Mouse (Mus musculus): ENCODE data around the gene Vps18. TPM values are rescaled to one million over a fixed set of nuclear protein-coding genes. Genes with fewer than 3 reads are reported as not detected.

Vps18 gene
- polyA plus RNA-seq, 1 experiment from 2014 or later = 18.8 TPM

- Histone ChIP-seq H3K9ac (ENCODE audit: low read length) (peak overlapping the region; percentile 56), H3K4me3 (ENCODE audit: low read length) (peak overlapping the region; percentile 64), H3K4me1 (replicated peaks; ENCODE audit: control insufficient read depth, insufficient read depth, low read length) (peaks cover 52% of the 10 kb centered on the region), H3K4me2 (ENCODE audit: low read depth, low read length) (peak overlapping the region; percentile 91), H3K36me3 (ENCODE audit: control insufficient read depth, insufficient read depth, low read length) (no peaks in the 10 kb centered on the region), H3K9me3 (ENCODE audit: control insufficient read depth, low read length) (no peaks in the 10 kb centered on the region), H3K27ac (ENCODE audit: low read length) (no peak overlapping the region), H3K27me3 (ENCODE audit: control insufficient read depth, insufficient read depth, low read depth, low read length) (peaks cover 64% of the 10 kb centered on the region)
- ATAC-seq (ENCODE audit: low read depth) = no peak
- WGBS = 11% methylated on average over 32 of the region's 32 CpGs
Measured at GRCm38 (mm10) chr2:119323866-119324575, 35.5 kb downstream of the Vps18 start.

GRCm38 (mm10) chr2:119324576-119325318, 36.2 kb downstream of the Vps18 start:
- Histone ChIP-seq H3K9ac (ENCODE audit: low read length) (peak overlapping the region; percentile 56), H3K4me1 (replicated peaks; ENCODE audit: control insufficient read depth, insufficient read depth, low read length) (peaks cover 56% of the 10 kb centered on the region), H3K27ac (ENCODE audit: low read length) (peak overlapping the region; percentile 10), H3K4me3 (ENCODE audit: low read length) (peak overlapping the region; percentile 64), H3K36me3 (ENCODE audit: control insufficient read depth, insufficient read depth, low read length) (no peaks in the 10 kb centered on the region), H3K27me3 (ENCODE audit: control insufficient read depth, insufficient read depth, low read depth, low read length) (peaks cover 64% of the 10 kb centered on the region), H3K4me2 (ENCODE audit: low read depth, low read length) (peak overlapping the region; percentile 91), H3K9me3 (ENCODE audit: control insufficient read depth, low read length) (no peaks in the 10 kb centered on the region)
- ATAC-seq (ENCODE audit: low read depth) = peak; percentile 59
- under 1% methylated on average over 31 of the region's 32 CpGs for WGBS

GRCm38 (mm10) chr2:119325568-119326143, 37.1 kb downstream of the Vps18 start, which contains the start of gene Dll4:
Gene Dll4, plus strand, starts transcription at chr2:119325784.
- Histone ChIP-seq H3K4me2 (ENCODE audit: low read depth, low read length) (peak within 1 kb of the TSS; percentile 91), H3K27ac (ENCODE audit: low read length) (peak within 1 kb of the TSS; percentile 59), H3K4me3 (ENCODE audit: low read length) (peak within 1 kb of the TSS; percentile 64), H3K36me3 (ENCODE audit: control insufficient read depth, insufficient read depth, low read length) (no peaks in the 10 kb centered on the region), H3K27me3 (ENCODE audit: control insufficient read depth, insufficient read depth, low read depth, low read length) (peaks cover 61% of the 10 kb centered on the region), H3K9me3 (ENCODE audit: control insufficient read depth, low read length) (no peaks in the 10 kb centered on the region), H3K4me1 (replicated peaks; ENCODE audit: control insufficient read depth, insufficient read depth, low read length) (peaks cover 63% of the 10 kb centered on the region), H3K9ac (ENCODE audit: low read length) (peak within 1 kb of the TSS; percentile 70)
- ATAC-seq (ENCODE audit: low read depth) = peak; percentile 73
- under 1% methylated on average over 31 of the region's 33 CpGs for WGBS

GRCm38 (mm10) chr2:119326161-119327101, 37.9 kb downstream of the Vps18 start:
- no peak for ATAC-seq (ENCODE audit: low read depth)
- H3K36me3 ChIP-seq (ENCODE audit: control insufficient read depth, insufficient read depth, low read length) = no peaks in the 10 kb centered on the region
- H3K4me3 ChIP-seq (ENCODE audit: low read length) = peak overlapping the region; percentile 64
- H3K4me2 ChIP-seq (ENCODE audit: low read depth, low read length) = peak overlapping the region; percentile 91
- WGBS = under 1% methylated on average over 58 of the region's 61 CpGs
- no peaks in the 10 kb centered on the region for H3K9me3 ChIP-seq (ENCODE audit: control insufficient read depth, low read length)
- H3K9ac ChIP-seq (ENCODE audit: low read length) = peak overlapping the region; percentile 70
- H3K4me1 ChIP-seq (replicated peaks; ENCODE audit: control insufficient read depth, insufficient read depth, low read length) = peaks cover 63% of the 10 kb centered on the region
- H3K27ac ChIP-seq (ENCODE audit: low read length) = peak overlapping the region; percentile 59
- peaks cover 53% of the 10 kb centered on the region for H3K27me3 ChIP-seq (ENCODE audit: control insufficient read depth, insufficient read depth, low read depth, low read length)

GRCm38 (mm10) chr2:119327102-119327480, 38.6 kb downstream of the Vps18 start:
- ATAC-seq (ENCODE audit: low read depth) = peak; percentile 13; the same call in 1 of the 2 replicates
- peaks cover 56% of the 10 kb centered on the region for H3K4me1 ChIP-seq (replicated peaks; ENCODE audit: control insufficient read depth, insufficient read depth, low read length)
- H3K4me3 ChIP-seq (ENCODE audit: low read length) = peak overlapping the region; percentile 64
- peak overlapping the region; percentile 91 for H3K4me2 ChIP-seq (ENCODE audit: low read depth, low read length)
- no peaks in the 10 kb centered on the region for H3K9me3 ChIP-seq (ENCODE audit: control insufficient read depth, low read length)
- H3K9ac ChIP-seq (ENCODE audit: low read length) = peak overlapping the region; percentile 70
- H3K36me3 ChIP-seq (ENCODE audit: control insufficient read depth, insufficient read depth, low read length) = no peaks in the 10 kb centered on the region
- WGBS = under 1% methylated on average over 30 of the region's 30 CpGs
- H3K27ac ChIP-seq (ENCODE audit: low read length) = peak overlapping the region; percentile 59; the same call in 1 of the 2 replicates
- peaks cover 46% of the 10 kb centered on the region for H3K27me3 ChIP-seq (ENCODE audit: control insufficient read depth, insufficient read depth, low read depth, low read length)

GRCm38 (mm10) chr2:119327942-119328526, 39.5 kb downstream of the Vps18 start:
- Histone ChIP-seq H3K4me2 (ENCODE audit: low read depth, low read length) (peak overlapping the region; percentile 91), H3K9me3 (ENCODE audit: control insufficient read depth, low read length) (no peaks in the 10 kb centered on the region)
- WGBS = 24% methylated on average over 11 of the region's 11 CpGs

GRCm38 (mm10) chr2:119328546-119328945, 40.0 kb downstream of the Vps18 start:
- Histone ChIP-seq H3K27me3 (ENCODE audit: control insufficient read depth, insufficient read depth, low read depth, low read length) (peaks cover 36% of the 10 kb centered on the region), H3K4me3 (ENCODE audit: low read length) (peak overlapping the region; percentile 64), H3K4me1 (replicated peaks; ENCODE audit: control insufficient read depth, insufficient read depth, low read length) (peaks cover 47% of the 10 kb centered on the region), H3K9me3 (ENCODE audit: control insufficient read depth, low read length) (no peaks in the 10 kb centered on the region), H3K4me2 (ENCODE audit: low read depth, low read length) (peak overlapping the region; percentile 91), H3K27ac (ENCODE audit: low read length) (peak overlapping the region; percentile 53; the same call in 1 of the 2 replicates), H3K9ac (ENCODE audit: low read length) (no peak overlapping the region), H3K36me3 (ENCODE audit: control insufficient read depth, insufficient read depth, low read length) (no peaks in the 10 kb centered on the region)
- no peak for ATAC-seq (ENCODE audit: low read depth)
- 32% methylated on average over 5 of the region's 5 CpGs for WGBS

More at GRCm38 (mm10) chr2:119327942-119328526, 39.5 kb downstream of the Vps18 start:
- H3K4me1 ChIP-seq (replicated peaks; ENCODE audit: control insufficient read depth, insufficient read depth, low read length) = peaks cover 49% of the 10 kb centered on the region
- no peaks in the 10 kb centered on the region for H3K36me3 ChIP-seq (ENCODE audit: control insufficient read depth, insufficient read depth, low read length)
- ATAC-seq (ENCODE audit: low read depth) = no peak
- H3K4me3 ChIP-seq (ENCODE audit: low read length) = peak overlapping the region; percentile 64
- peak overlapping the region; percentile 70 for H3K9ac ChIP-seq (ENCODE audit: low read length)
- H3K27me3 ChIP-seq (ENCODE audit: control insufficient read depth, insufficient read depth, low read depth, low read length) = peaks cover 39% of the 10 kb centered on the region
- H3K27ac ChIP-seq (ENCODE audit: low read length) = peak overlapping the region; percentile 3; the same call in 1 of the 2 replicates

- H3K27ac ChIP-seq (ENCODE audit: low read length) = peak overlapping the region; percentile 76
- no peaks in the 10 kb centered on the region for H3K36me3 ChIP-seq (ENCODE audit: control insufficient read depth, insufficient read depth, low read length)
- no peaks in the 10 kb centered on the region for H3K9me3 ChIP-seq (ENCODE audit: control insufficient read depth, low read length)
- peaks cover 29% of the 10 kb centered on the region for H3K27me3 ChIP-seq (ENCODE audit: control insufficient read depth, insufficient read depth, low read depth, low read length)
- H3K4me1 ChIP-seq (replicated peaks; ENCODE audit: control insufficient read depth, insufficient read depth, low read length) = peaks cover 43% of the 10 kb centered on the region
- H3K4me2 ChIP-seq (ENCODE audit: low read depth, low read length) = peak overlapping the region; percentile 91
- 38% methylated on average over 3 of the region's 3 CpGs for WGBS
- H3K9ac ChIP-seq (ENCODE audit: low read length) = peak overlapping the region; percentile 24; the same call in 1 of the 2 replicates
- H3K4me3 ChIP-seq (ENCODE audit: low read length) = peak overlapping the region; percentile 14
- peak; percentile 60 for ATAC-seq (ENCODE audit: low read depth)
Measured at GRCm38 (mm10) chr2:119329123-119329817, 40.7 kb downstream of the Vps18 start.

All from lung, embryonic 16.5 days (tissue).